Mouse (Mus musculus): ENCODE measurements around the gene Gm20828.
"Not testable (repeated sequence)": the region's sequence is repeated elsewhere in the genome, so short reads cannot be mapped to it uniquely, and the experiment has no call there.

Gene Gm20828

GRCm38 (mm10) chrY:11199274-11199673, at the start of gene Gm20828:
Gene Gm20828, minus strand, starts transcription at chrY:11199374.
- not testable (repeated sequence) for DNase-seq

Measured in lung, postnatal 4 days (tissue).